Mouse (Mus musculus) spleen, adult 2 months (tissue): ENCODE results near the gene Gm37240.

Experiments used
- CTCF ChIP-seq: fragments of 200-500 bp; IDR thresholded peaks from 2 replicates; pipeline ENCODE4 v1.5.1; 2011; ENCODE audit warnings: mild to moderate bottlenecking, inconsistent platforms; ENCODE audit not compliant: insufficient read depth, insufficient read length, insufficient replicate concordance; ENCODE audit errors: extremely low read depth
- POLR2A ChIP-seq: fragments of 200-500 bp; IDR thresholded peaks from 2 replicates; pipeline ENCODE4 v1.6.1; 2011; ENCODE audit warnings: low read depth, low read length, inconsistent platforms

- TF ChIP-seq CTCF, result no peak
- no peak for TF ChIP-seq POLR2A
Measured at GRCm38 (mm10) chr3:84555780-84556179, 1331.5 kb downstream of the Gm37240 start.
